Mouse (Mus musculus) kidney, adult 9 months (tissue): ENCODE data around the gene Hopx.
A peak's percentile ranks its signal among the peaks of the same experiment; 100 is the strongest.

Experiments used
- DNase-seq: peaks from one replicate; pipeline ENCODE4 v3.0.0; 2022

Hopx gene

GRCm38 (mm10) chr5:77131879-77132278, 17.0 kb upstream of the Hopx start:
- DNase-seq, result no peak

DNA sequence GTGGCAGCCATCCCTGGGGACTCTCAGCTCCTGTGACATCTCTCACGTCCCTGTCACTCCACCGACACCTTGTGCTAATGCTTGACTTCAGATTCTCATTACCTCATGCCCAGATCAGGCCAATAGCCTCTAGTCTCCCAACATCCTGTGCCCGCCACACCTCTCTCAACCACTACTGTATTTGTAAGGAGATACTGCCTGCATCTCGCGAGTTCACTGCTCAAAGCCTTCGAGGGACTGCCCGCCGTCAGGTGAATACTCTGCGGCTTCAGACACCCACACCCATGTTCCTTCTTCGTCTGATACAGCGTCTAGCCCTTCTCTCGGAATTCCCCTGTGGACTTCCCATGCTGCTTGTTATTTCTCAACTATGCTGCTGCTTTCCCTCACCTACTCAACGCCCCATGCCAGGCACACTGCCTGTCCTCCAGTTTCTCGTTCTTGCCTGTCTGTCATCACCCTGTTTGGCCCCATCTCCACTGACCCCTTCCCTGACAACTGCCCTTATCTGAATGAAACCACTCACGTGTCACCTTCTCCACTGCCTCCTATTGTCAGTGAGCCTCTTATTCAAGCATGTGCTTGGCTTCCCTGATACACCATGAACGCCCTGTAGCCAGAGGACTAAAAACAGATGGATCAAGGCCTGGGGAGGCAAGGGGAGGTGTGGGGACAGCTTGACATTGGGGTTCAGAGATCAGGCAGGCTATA, 15.5 kb upstream of the Hopx start:
- no peak for DNase-seq

DNA sequence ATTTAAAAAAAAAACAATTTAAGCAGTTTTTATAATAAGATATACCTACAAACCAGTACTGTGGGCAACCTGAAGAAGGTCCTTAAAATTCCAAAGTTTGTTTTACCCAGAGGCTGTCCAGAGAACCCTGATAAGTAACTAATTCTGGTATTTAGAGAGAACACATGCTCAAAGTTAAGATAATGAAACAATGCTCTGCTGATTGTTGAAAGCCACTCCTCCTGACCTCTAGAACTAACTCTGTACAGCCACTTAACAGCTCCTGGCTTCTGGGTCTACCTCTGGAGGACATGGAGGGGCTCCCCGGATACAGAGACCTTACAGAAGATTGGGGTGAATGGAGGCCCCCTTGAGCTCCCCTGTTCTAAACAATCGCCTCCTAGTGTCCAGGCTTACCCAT, 15.0 kb upstream of the Hopx start:
- DNase-seq, result no peak

- DNase-seq, result no peak
These were observed 13.9 kb upstream of the Hopx start for GRCm38 (mm10) chr5:77128854-77129253.

DNA sequence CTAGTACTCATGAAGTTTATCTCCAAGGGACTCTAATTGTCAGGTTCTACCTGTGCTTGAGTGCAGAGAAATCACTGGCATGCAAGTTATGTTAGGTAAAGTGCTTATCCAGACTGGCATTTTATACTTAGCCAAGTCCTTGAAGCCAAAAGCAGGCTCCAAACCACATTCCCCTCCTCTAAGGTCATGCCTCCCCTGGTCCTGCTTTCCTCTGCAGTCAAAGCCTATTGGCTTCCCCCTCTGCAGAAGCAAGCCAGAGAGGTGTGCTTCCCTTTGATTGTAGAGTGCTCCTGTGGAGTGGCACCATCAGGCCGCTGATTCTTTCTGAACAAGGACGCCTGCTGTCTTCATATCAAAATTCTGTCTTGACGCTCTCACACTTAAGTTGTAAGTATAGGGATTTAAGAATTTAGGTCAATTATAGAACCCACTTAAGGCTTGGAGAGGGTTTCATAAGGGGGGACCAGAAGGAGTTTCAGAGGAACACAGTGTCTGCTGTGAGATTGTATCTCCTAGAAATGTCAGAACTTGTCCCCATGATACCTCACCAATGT, 11.6 kb upstream of the Hopx start:
- DNase-seq, result no peak

- DNase-seq, result no peak
These were observed 9.9 kb upstream of the Hopx start for GRCm38 (mm10) chr5:77124817-77125283.

DNA sequence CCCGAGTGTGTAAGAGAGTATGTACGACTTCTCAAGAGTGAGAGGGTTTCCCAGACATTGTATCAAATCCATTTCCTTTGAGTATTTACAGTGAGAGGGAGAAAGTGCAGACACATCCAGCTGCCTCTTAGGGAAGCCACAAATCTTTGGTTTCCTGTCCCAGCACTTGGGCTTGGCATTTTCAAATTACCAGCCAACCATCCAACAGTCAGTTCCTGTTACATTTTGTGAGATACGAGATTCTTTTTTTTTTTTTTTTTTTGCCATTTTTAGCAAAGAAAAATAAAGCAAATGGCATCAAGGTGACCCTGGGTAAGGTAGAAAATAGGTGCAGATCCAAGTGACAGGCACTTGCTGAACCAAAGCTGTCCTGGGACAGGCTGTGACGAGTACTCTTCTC, 9.2 kb upstream of the Hopx start:
- DNase-seq, result no peak

DNA sequence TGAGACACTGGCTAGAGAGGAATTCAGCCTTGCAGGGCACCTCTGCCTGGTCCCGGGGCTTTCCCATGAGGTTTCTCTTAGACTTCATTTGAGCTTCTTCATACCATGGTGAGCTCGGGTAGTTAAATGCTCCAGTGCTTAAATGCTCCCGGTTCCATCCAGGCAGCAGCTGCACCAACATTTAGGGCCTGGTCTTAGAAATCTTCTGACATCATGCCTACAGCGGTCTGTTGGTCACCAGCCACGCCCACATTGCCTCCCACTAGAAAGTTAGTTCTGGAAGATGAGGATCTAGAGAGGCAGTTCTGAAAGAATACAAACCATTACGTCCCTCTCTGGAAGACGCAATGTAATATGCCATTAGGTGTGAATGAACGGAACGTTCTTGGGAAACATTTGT, 8.7 kb upstream of the Hopx start:
- no peak for DNase-seq

- no peak for DNase-seq
These were observed 7.6 kb upstream of the Hopx start for GRCm38 (mm10) chr5:77122254-77123192.

DNA sequence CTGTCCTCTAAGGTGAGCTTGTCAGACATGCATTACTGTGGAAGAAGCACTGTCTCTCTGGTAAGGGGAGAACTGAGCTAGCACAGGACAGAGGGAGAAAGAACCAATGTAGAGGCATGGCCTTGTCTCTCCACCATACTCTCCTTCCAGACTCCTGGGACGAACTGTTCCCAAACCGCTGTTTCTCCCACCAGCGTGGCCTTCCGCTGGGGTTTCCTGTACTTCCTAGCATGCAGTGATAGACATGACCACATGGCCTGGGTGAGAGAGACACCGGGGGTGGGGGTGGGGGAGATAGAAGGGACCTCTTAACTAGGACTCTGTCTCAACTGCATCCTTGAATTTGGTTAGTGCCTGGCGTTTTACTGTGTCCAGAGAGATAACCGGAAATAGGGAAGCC, 5.8 kb upstream of the Hopx start:
- DNase-seq, result no peak

DNA sequence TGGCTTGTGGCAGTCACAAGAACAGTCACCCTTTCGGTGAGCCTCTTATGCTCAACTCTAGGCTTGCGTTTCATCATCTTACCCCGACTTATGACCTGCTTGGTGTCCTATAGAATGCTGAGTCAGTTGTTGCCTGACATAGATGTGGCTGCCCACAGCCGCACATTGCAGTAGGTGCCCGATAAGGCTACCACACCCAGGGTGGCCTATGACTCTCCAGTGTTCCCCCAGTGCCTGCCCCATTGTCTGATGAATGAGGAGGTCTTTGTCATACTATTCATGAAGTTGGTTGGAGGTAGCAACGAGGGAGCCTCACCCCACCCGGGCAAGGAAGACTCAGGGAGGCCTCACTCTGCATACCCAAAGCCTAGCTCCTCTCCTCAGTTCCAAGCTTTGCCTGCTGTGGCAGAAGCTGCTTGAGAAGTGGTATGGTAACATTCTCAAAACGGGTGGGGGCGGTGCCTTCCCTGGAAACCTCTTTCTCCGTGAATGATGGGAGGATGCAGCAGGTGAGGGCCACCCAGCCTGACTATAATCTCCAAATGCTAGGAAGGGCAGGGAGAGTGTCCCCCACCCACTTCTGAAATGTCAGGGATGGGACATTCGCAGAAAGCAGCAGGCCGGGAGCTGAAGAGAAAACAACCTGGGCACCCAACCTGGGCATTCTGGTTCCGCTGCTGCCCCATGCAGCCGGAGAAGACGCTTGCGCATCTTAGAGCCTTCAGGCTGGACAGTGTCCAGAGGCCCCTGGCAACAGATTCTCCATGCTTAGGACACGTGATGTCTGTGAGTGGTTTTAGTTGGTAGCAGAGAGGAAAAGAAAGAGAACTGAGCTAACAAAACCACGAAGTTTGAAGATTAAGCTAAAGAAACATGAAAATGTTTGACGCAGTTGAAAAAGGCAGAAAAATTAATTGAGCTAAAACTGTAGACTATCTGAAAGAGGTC, 4.8 kb upstream of the Hopx start:
- DNase-seq, result no peak

DNA sequence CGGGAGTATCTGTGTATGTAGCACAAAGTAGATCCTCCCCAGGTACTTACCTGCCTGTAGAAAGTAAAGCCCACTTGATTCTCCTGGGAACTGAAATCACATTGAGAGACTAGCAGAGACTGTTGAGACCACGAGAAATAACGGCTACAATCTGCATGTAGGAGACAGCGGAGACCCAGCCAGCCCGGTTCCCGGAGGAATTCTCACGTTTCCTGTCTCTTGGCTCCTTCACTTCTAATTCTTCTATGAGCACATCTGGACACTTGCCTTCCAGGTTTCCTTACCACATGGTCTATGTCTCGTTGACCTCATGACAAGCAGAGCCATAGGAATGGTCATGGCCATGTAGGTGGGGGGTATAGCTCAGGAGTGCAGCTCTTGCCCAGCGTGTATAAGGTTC, 811 bp upstream of the Hopx start:
- DNase-seq, result no peak

GRCm38 (mm10) chr5:77113773-77114172, 1.1 kb downstream of the Hopx start:
- no peak for DNase-seq

DNA sequence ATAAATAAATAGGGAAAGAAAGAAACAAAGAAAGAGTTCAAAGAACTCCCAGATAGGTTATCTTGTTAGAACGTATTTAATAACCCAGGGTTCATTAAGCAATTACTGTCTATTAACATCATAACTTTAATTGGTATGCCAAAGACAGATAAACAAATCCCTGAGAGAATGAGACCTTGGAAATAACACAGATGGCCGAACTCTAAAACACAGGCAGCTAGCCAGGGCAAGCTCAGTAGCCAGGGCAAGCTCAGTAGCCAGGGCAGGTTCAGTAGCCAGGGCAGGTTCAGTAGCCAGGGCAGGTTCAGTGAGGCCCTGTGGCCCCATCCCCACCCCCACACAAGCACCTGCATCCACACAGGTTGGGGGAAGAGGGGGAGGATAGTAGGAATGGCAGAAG, 2.9 kb downstream of the Hopx start:
- no peak for DNase-seq

GRCm38 (mm10) chr5:77109814-77110213, 5.1 kb downstream of the Hopx start:
- DNase-seq, result no peak

DNA sequence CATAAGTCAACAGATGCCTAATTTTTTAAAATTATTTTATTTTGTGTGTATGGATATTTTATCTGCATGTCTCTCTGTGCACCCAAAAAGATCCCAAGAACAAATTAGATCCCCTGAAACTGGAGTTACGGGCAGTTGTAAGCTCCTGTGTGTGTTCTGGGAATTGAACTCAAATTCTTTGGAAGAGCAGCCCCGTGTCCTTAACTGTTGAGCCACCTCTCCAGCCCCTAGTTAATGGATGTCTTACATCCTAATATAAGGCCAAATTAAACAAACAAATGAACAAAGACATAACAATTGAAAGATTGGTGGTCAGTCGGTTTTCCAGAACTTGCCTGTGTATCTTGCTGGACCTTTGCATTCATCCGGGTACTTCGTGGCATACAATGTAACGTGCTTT, 6.1 kb downstream of the Hopx start:
- no peak for DNase-seq

GRCm38 (mm10) chr5:77107146-77107822, 7.6 kb downstream of the Hopx start:
- peak; percentile 50 for DNase-seq

- no peak for DNase-seq
These were observed 12.2 kb downstream of the Hopx start for GRCm38 (mm10) chr5:77102522-77103365.

- no peak for DNase-seq
These were observed 14.2 kb downstream of the Hopx start for GRCm38 (mm10) chr5:77100691-77101090.

GRCm38 (mm10) chr5:77099997-77100380, 14.9 kb downstream of the Hopx start:
- DNase-seq, result no peak
